Mouse (Mus musculus) lung, postnatal 0 days (tissue): ENCODE measurements around the gene 2010111I01Rik.

Experiments
- CTCF ChIP-seq: IDR thresholded peaks from 2 replicates; pipeline ENCODE4 v1.5.1; 2016; ENCODE audit warnings: antibody characterized with exemption, mild to moderate bottlenecking
- EP300 ChIP-seq: IDR thresholded peaks from 2 replicates; pipeline ENCODE4 v1.6.1; 2016; ENCODE audit warnings: antibody characterized with exemption, mild to moderate bottlenecking, control low read depth

- no peak for TF ChIP-seq CTCF
- no peak for TF ChIP-seq EP300
These were observed 355.1 kb downstream of the 2010111I01Rik start for GRCm38 (mm10) chr13:63319814-63320213.
